Mouse (Mus musculus): ENCODE measurements around the gene 1700016K19Rik.

DNA sequence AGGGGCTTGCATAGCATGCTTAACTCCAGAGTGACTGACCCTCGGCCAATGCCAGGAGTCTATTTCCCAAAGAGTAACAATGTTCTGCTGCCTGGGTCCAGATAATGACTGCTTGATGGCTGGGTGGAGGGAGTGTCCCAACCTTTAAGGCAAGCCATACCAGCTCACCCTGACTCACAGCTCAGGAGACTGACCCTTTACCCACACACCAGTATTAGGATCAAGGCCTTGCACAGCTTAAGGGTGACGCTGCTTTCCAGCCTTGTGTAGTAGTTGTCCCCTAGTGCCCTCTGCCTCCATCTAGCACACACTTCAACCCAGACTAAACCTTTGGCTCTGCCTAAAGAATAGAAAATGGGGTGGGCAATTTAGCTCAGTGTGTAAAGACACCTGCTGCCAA is 8.4 kb downstream of the 1700016K19Rik start:
- TF ChIP-seq CTCF (IDR thresholded peaks at IDR 0.05; ENCODE audit: low read depth, low read length) (no peak), POLR2A (IDR thresholded peaks at IDR 0.05; ENCODE audit: extremely low read depth, insufficient read depth, low read length) (no peak)

Measured in liver, adult 2 months (tissue).